In the genomic region with DNA sequence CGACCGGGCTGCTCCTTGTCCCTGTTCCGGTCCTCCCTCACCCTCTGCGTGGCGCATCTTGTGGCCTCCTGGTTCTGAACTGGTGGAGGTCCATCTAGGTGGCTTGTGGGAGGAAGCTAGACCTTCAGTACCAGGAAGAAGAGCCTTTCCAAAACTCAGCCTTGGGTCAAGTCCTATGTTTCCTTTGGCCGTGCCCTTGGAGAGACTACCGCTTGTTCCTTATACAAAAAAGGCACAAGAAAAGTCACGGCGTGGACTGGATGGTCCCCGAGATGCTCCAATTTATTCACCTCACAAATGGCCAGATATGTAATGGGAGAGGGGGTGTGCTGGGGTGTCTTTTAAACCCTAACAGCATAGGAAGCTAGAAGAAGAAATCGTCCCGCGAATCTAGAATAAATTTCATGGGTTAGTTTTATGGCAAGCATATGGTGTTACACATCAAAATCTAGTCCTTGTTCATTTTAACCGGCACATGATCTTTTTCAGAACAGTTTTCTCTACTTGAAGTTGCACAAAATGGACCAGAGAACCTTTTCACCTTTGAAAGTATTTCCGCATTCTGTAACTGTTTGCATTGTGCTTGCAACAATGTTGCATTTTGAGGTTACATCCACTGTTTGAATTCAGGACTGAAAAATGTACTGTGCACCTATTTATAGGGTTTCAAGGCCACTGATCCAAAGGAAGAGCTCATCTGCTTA, we compare ENCODE assay signal across 8 mouse cellular contexts. TPM values are rescaled to one million over a fixed set of nuclear protein-coding genes. Genes with fewer than 3 reads are reported as not detected.
DNase-seq lines count a peak whose midpoint lies in the region.

A gene (minus strand): TSS at position 246 of the 704 bp plus-strand sequence.

- WGBS in large intestine, adult 2 months = 4% methylated on average over 15 of the region's 15 CpGs

- DNase-seq in layer of hippocampus, adult 18-20 months (ENCODE audit: low spot score in 2 of 2) = no peak
- no peak for DNase-seq in layer of hippocampus, adult 11-12 months (ENCODE audit: low spot score)
- no peak for DNase-seq in adrenal gland, postnatal 14 days
- DNase-seq in gastrocnemius, postnatal 36 days = no peak
- DNase-seq in large intestine, adult 2 months (ENCODE audit: low read depth, low spot score) = no peak
- DNase-seq in mesoderm, embryonic 11.5 days (ENCODE audit: low read depth, low spot score) = peak; percentile 9
- no peak for DNase-seq in retina, embryonic 14.5 days (ENCODE audit: low spot score)
- DNase-seq in testis, postnatal 14 days (ENCODE audit: low spot score) = no peak

- intact Hi-C loops in gastrocnemius, postnatal 36 days (cut with DNase I) = loop anchor here (5.0 kb wide), 1 partner anchor 50 kb away; a partner anchor contains a TSS

RNA-seq across cellular contexts. Expression of the gene that starts here (rescaled TPM):
- total RNA-seq in layer of hippocampus, adult 18-20 months (2021) = 100 to 1,000 TPM; 100 to 111 TPM
- 46.9 and 49.9 TPM in 2 replicates for total RNA-seq in adrenal gland, postnatal 14 days (2021)
- 10 to 100 TPM; 42.3 to 52.5 TPM for total RNA-seq in gastrocnemius, postnatal 36 days (2021)
- 17.2 and 18.3 TPM in 2 replicates for polyA plus RNA-seq in large intestine, adult 2 months (2012; rRNA removed)
